Mouse (Mus musculus) forebrain, embryonic 13.5 days (tissue): ENCODE measurements around the gene Gm11983. TPM values are rescaled to one million over a fixed set of nuclear protein-coding genes. Genes with fewer than 3 reads are reported as not detected.
"Not testable (repeated sequence)": the region's sequence is repeated elsewhere in the genome, so short reads cannot be mapped to it uniquely, and the experiment has no call there.

ENCODE experiments used
- ATAC-seq: fragments of 200-750 bp; cut with Nextera tagmentation; 2 replicates; pipeline ENCODE4 v1.8.0; 2017
- H3K27ac ChIP-seq: fragments of 300-500 bp; sonication (generic); 2 replicates; pipeline ENCODE4 v1.5.1; 2015; ENCODE audit warnings: inconsistent platforms, mild to moderate bottlenecking, moderate library complexity
- H3K27me3 ChIP-seq: fragments of 300-500 bp; sonication (generic); 2 replicates; pipeline ENCODE4 v1.6.1; 2015; ENCODE audit warnings: mild to moderate bottlenecking, inconsistent platforms
- H3K36me3 ChIP-seq: fragments of 300-500 bp; sonication (generic); 2 replicates; pipeline ENCODE4 v1.6.1; 2015; ENCODE audit warnings: mild to moderate bottlenecking, inconsistent platforms; ENCODE audit not compliant: poor library complexity, severe bottlenecking
- H3K4me1 ChIP-seq: fragments of 300-500 bp; sonication (generic); 2 replicates; pipeline ENCODE4 v1.6.1; 2015; ENCODE audit warnings: inconsistent platforms
- H3K4me2 ChIP-seq: fragments of 300-500 bp; sonication (generic); 2 replicates; pipeline ENCODE4 v1.6.1; 2015; ENCODE audit warnings: inconsistent platforms, mild to moderate bottlenecking, moderate library complexity
- H3K4me3 ChIP-seq: fragments of 300-500 bp; sonication (generic); 2 replicates; pipeline ENCODE4 v1.5.1; 2015; ENCODE audit warnings: mild to moderate bottlenecking, inconsistent platforms
- H3K9ac ChIP-seq: fragments of 300-500 bp; sonication (generic); 2 replicates; pipeline ENCODE4 v1.6.1; 2015; ENCODE audit warnings: mild to moderate bottlenecking, inconsistent platforms
- H3K9me3 ChIP-seq: fragments of 300-500 bp; sonication (generic); replicated peaks from 2 replicates; pipeline ENCODE4 v1.6.1; 2016; ENCODE audit warnings: inconsistent platforms
- WGBS: fragments of 180-500 bp; shearing (Covaris S2); methylation state at CpG from one replicate; pipeline ENCODE4 v1.1.7; 2015; 5-methylcytosine and 5-hydroxymethylcytosine counted together
- polyA plus RNA-seq: library from polyadenylated mRNA; unstranded; fragments of >200 nt; fragmentation: Nextera tagmentation; extraction: Ambion mirVana; gene quantifications from 2 replicates; pipeline ENCODE4 v1.2.1, GENCODE M21; 2015

Gene Gm11983
- not detected in 2 replicates for polyA plus RNA-seq

- no peak within 1 kb of the TSS for H3K27ac ChIP-seq
- H3K4me2 ChIP-seq: no peak within 1 kb of the TSS
- WGBS: 90% methylated on average over 1 of the region's 1 CpGs
- no peak within 1 kb of the TSS for H3K4me3 ChIP-seq
- H3K9me3 ChIP-seq: no peaks in the 10 kb centered on the region
- no peak within 1 kb of the TSS for H3K9ac ChIP-seq
- H3K4me1 ChIP-seq: no peaks in the 10 kb centered on the region
- H3K36me3 ChIP-seq: no peaks in the 10 kb centered on the region
- no peaks in the 10 kb centered on the region for H3K27me3 ChIP-seq
- no peak for ATAC-seq
These were observed at the start of gene Gm11983 for GRCm38 (mm10) chr11:6837554-6837953. Gm11983 (minus strand) TSS chr11:6837654.

GRCm38 (mm10) chr11:6883045-6883444 is 45.6 kb upstream of the Gm11983 start:
- H3K4me1 ChIP-seq, H3K27me3 ChIP-seq, H3K27ac ChIP-seq, ATAC-seq, H3K36me3 ChIP-seq, H3K4me2 ChIP-seq, H3K9me3 ChIP-seq, H3K9ac ChIP-seq, H3K4me3 ChIP-seq: not testable (repeated sequence)
- 95% methylated on average over 4 of the region's 4 CpGs for WGBS

DNA sequence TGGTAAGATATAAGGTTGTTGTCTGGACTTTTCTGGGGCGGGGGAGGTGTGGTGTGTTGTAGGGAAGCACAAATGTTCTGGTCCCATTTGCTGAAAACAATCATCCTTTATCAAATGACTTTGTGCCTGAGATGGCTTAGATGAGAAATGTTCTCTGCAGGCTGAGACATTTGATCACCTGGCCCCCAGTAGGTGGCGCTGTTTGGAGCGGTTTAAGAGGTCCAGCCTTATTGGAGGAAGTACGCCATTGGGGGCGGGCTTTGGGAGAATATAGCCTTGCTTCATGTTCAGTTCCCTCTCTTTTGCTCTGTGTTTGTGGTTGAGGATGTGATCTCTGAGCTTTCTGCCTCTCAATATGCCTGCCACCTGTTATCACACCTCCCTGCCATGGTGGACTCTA is 44.2 kb upstream of the Gm11983 start:
- WGBS: 48% methylated on average over 5 of the region's 5 CpGs
- Histone ChIP-seq H3K4me2 (no peak overlapping the region), H3K27ac (no peak overlapping the region), H3K4me3 (no peak overlapping the region), H3K4me1 (no peaks in the 10 kb centered on the region), H3K36me3 (no peaks in the 10 kb centered on the region), H3K27me3 (no peaks in the 10 kb centered on the region), H3K9ac (no peak overlapping the region), H3K9me3 (no peaks in the 10 kb centered on the region)
- no peak for ATAC-seq

DNA sequence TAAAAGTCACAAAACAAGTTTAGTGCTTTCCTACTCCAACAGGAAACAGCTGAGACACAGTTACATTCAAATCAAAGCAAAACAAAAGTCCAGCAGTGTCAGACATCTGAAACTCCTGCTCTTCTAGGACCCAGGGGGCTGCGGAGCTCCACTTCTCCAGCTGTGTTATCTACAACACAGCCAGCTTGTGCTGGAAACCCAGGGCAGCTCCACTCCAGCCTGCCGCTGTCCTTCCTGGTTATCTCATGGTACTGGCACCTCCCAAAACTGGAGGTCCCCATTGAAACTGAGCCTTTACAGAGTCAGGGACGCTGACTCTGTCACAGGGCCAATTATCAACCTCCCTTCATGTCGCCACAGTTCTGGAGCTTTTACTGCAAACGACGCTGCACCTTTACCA is 40.3 kb upstream of the Gm11983 start:
- ATAC-seq: no peak
- H3K36me3 ChIP-seq: no peaks in the 10 kb centered on the region
- 80% methylated on average over 6 of the region's 6 CpGs for WGBS
- no peaks in the 10 kb centered on the region for H3K27me3 ChIP-seq
- no peak overlapping the region for H3K4me2 ChIP-seq
- no peaks in the 10 kb centered on the region for H3K9me3 ChIP-seq
- H3K4me3 ChIP-seq: no peak overlapping the region
- H3K9ac ChIP-seq: no peak overlapping the region
- H3K27ac ChIP-seq: no peak overlapping the region
- no peaks in the 10 kb centered on the region for H3K4me1 ChIP-seq

DNA sequence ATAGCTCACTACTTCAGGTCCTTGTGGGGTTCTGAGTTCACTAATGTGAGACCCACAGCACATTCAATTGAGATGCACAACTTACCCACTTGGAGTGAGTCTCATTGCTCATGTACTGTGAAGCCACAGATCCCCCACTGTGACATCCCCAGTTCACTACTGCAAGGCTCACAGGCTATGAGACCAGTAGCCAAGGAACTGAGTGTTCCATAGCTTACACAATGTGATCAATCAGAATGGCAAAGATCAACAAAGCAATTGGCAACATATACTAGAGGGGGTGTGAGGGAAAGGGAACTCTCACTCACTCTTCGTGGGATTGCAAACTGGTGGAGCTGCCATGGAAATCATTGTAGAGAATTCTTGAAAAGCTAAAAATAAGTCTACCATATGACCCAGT is 33.5 kb upstream of the Gm11983 start:
- H3K27me3 ChIP-seq: no peaks in the 10 kb centered on the region
- H3K9me3 ChIP-seq: no peaks in the 10 kb centered on the region
- WGBS: 72% methylated on average over 1 of the region's 1 CpGs
- no peak overlapping the region for H3K4me2 ChIP-seq
- no peak overlapping the region for H3K4me3 ChIP-seq
- no peak for ATAC-seq
- H3K9ac ChIP-seq: no peak overlapping the region
- H3K4me1 ChIP-seq: no peaks in the 10 kb centered on the region
- H3K27ac ChIP-seq: no peak overlapping the region
- no peaks in the 10 kb centered on the region for H3K36me3 ChIP-seq

GRCm38 (mm10) chr11:6865536-6865935 is 28.1 kb upstream of the Gm11983 start:
- Histone ChIP-seq H3K4me2 (no peak overlapping the region), H3K27ac (no peak overlapping the region), H3K27me3 (no peaks in the 10 kb centered on the region), H3K4me3 (no peak overlapping the region), H3K4me1 (peaks cover 7% of the 10 kb centered on the region; the same call in 1 of the 2 replicates), H3K9me3 (no peaks in the 10 kb centered on the region), H3K9ac (no peak overlapping the region), H3K36me3 (no peaks in the 10 kb centered on the region)
- no peak for ATAC-seq
- WGBS: 76% methylated on average over 3 of the region's 3 CpGs

GRCm38 (mm10) chr11:6862185-6862584 is 24.7 kb upstream of the Gm11983 start:
- Histone ChIP-seq H3K9me3 (no peaks in the 10 kb centered on the region), H3K9ac (no peak overlapping the region), H3K27ac (no peak overlapping the region), H3K4me1 (peaks cover 16% of the 10 kb centered on the region; the same call in 1 of the 2 replicates), H3K4me2 (no peak overlapping the region), H3K27me3 (no peaks in the 10 kb centered on the region), H3K4me3 (no peak overlapping the region), H3K36me3 (no peaks in the 10 kb centered on the region)
- 88% methylated on average over 3 of the region's 3 CpGs for WGBS
- ATAC-seq: no peak

DNA sequence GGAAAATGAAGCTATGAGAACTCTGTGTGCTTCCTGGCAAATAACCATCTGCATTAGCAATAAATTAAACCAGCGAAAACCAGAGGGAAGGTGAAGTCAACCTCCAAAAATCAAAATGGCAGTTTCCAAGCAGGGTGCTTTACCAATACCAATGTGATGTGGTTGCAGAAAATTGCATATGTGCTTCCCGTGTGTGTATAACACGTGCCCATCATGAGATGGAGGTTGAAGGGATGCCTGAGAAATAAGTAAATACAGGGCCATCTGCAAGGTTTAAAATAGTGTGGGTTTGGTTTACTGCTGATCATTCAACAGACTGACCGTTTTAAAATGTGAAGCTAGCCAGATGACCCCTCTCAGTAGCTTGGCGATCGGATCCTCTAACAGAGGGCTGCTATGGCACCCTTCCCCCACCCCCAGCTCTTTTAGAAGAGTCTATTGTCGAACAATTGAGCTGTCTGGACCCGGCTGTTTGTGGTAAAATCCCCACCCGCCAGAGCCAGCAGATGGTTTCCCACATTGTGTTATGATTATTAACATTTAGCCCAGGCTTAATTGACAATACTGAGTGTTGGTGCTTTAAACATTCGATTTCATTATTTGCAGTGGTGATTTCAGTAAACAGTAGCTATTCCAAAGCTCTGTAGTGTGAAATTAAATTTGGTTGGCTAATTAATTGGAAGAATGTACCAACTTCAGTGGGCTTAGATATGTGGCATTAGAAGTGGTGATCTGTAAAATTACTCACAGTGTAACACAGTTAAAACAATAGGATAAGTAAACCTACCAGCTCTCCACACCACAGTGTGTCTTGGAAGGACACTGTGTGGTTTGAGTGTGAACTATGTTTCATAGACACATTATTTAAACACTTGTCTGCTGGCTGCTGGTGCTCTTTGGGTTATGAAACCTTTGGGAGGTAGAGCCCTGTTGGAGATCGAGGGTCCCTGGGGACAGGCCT is 22.7 kb upstream of the Gm11983 start:
- Histone ChIP-seq H3K27ac (peak overlapping the region; percentile 40; the same call in 1 of the 2 replicates), H3K4me3 (no peak overlapping the region), H3K4me1 (peaks cover 16% of the 10 kb centered on the region; the same call in 1 of the 2 replicates), H3K9ac (no peak overlapping the region), H3K9me3 (no peaks in the 10 kb centered on the region), H3K36me3 (no peaks in the 10 kb centered on the region), H3K27me3 (no peaks in the 10 kb centered on the region), H3K4me2 (no peak overlapping the region)
- ATAC-seq: peak; percentile 88
- 25% methylated on average over 11 of the region's 11 CpGs for WGBS

GRCm38 (mm10) chr11:6859096-6859495 is 21.6 kb upstream of the Gm11983 start:
- Histone ChIP-seq H3K4me2 (no peak overlapping the region), H3K36me3 (no peaks in the 10 kb centered on the region), H3K4me3 (no peak overlapping the region), H3K27me3 (no peaks in the 10 kb centered on the region), H3K9me3 (no peaks in the 10 kb centered on the region), H3K4me1 (peaks cover 16% of the 10 kb centered on the region; the same call in 1 of the 2 replicates), H3K9ac (no peak overlapping the region), H3K27ac (no peak overlapping the region)
- ATAC-seq: no peak
- WGBS: 92% methylated on average over 8 of the region's 8 CpGs

DNA sequence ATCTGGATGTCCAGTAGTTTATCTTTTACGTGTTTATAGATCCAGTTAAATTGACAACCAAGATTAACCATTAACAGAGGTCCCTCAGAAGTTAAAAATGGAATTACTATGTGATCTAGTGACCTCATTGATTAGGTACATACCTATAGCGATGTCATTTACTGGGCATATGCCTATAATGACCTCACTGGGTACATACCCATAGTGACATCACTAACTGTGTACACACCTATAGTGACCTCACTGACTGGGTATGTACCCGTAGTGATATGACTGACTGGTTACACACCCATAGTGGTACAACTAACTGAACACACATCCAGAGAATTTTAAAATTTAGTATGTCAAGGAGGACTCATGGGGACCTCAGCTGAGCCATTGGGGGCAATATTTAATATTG is 18.5 kb upstream of the Gm11983 start:
- Histone ChIP-seq H3K9me3 (no peaks in the 10 kb centered on the region), H3K4me2 (no peak overlapping the region), H3K27me3 (no peaks in the 10 kb centered on the region), H3K4me3 (no peak overlapping the region), H3K36me3 (no peaks in the 10 kb centered on the region), H3K27ac (no peak overlapping the region), H3K9ac (no peak overlapping the region), H3K4me1 (peaks cover 13% of the 10 kb centered on the region; the same call in 1 of the 2 replicates)
- WGBS: 91% methylated on average over 3 of the region's 3 CpGs
- no peak for ATAC-seq

- not testable (repeated sequence) for H3K9ac ChIP-seq, H3K9me3 ChIP-seq, ATAC-seq, H3K36me3 ChIP-seq, H3K4me1 ChIP-seq, H3K4me2 ChIP-seq, H3K27me3 ChIP-seq, H3K27ac ChIP-seq, H3K4me3 ChIP-seq
- 78% methylated on average over 4 of the region's 4 CpGs for WGBS
These were observed 15.9 kb upstream of the Gm11983 start for GRCm38 (mm10) chr11:6853366-6853765.

- Histone ChIP-seq H3K36me3 (no peaks in the 10 kb centered on the region), H3K4me3 (no peak overlapping the region), H3K27ac (no peak overlapping the region), H3K9me3 (no peaks in the 10 kb centered on the region), H3K4me1 (no peaks in the 10 kb centered on the region), H3K4me2 (no peak overlapping the region), H3K27me3 (no peaks in the 10 kb centered on the region), H3K9ac (no peak overlapping the region)
- 61% methylated on average over 2 of the region's 2 CpGs for WGBS
- no peak for ATAC-seq
These were observed 6.4 kb upstream of the Gm11983 start for GRCm38 (mm10) chr11:6843831-6844230.
